Mouse (Mus musculus) kidney, adult 2 months (tissue): ENCODE data around the gene Nectin1.

Source experiments
- CTCF ChIP-seq: fragments of 200-500 bp; conservative IDR thresholded peaks from 2 replicates; pipeline ENCODE4 v1.5.1; 2011; ENCODE audit warnings: low read depth, mild to moderate bottlenecking, control low read depth, low read length, moderate library complexity, mixed read lengths; ENCODE audit not compliant: insufficient read depth, insufficient read length
- POLR2A ChIP-seq: fragments of 200-500 bp; IDR thresholded peaks from one replicate; pipeline ENCODE4 v1.6.1; 2011; ENCODE audit warnings: low read depth, low read length, control low read depth

DNA sequence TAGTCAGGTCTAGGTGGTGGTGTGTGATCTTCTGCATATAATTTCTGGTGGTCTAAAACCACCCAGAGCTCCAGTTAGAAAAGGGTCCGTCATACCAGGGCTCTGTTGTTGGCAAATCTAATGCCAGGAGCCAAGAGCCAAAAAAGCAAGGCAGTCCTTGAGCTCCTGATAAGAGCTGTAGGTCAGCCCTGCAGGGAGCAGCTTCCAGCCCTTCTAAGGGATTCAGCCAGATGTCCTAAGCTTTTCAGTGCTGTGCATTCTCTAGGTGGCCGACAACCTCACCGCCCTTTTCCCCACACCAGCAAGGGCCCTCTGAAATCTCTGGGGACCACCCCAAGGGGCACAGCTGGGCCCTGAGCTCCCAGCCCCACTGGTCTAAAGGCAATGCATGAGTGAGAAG lies 52.2 kb downstream of the Nectin1 start:
- TF ChIP-seq CTCF, result no peak
- no peak for TF ChIP-seq POLR2A
